Mouse (Mus musculus) hindbrain, embryonic 11.5 days (tissue): Measurements from ENCODE around the gene Ube2e3. TPM values are rescaled to one million over a fixed set of nuclear protein-coding genes. Genes with fewer than 3 reads are reported as not detected.

Experiments
- ATAC-seq: fragments of 200-750 bp; cut with Nextera tagmentation; 2 replicates; pipeline ENCODE4 v1.8.0; 2017; ENCODE audit warnings: mild to moderate bottlenecking, moderate TSS enrichment, moderate library complexity; ENCODE audit not compliant: low FRiP score
- DNase-seq: peaks from one replicate; pipeline ENCODE4 v3.0.0-alpha.2; 2015; ENCODE audit warnings: low spot score
- H3K27ac ChIP-seq: fragments of 300-500 bp; sonication (generic); 2 replicates; pipeline ENCODE4 v1.5.1; 2014; ENCODE audit warnings: mild to moderate bottlenecking, low read depth, low read length
- H3K27me3 ChIP-seq: fragments of 300-500 bp; sonication (generic); 2 replicates; pipeline ENCODE4 v1.6.1; 2014; ENCODE audit warnings: mild to moderate bottlenecking, low read length, moderate library complexity, mixed read lengths; ENCODE audit not compliant: control insufficient read depth, insufficient read depth
- H3K36me3 ChIP-seq: fragments of 300-500 bp; sonication (generic); 2 replicates; pipeline ENCODE4 v1.6.1; 2014; ENCODE audit warnings: mild to moderate bottlenecking, low read length, moderate library complexity, mixed read lengths; ENCODE audit not compliant: control insufficient read depth, insufficient read depth
- H3K4me1 ChIP-seq: fragments of 300-500 bp; sonication (generic); replicated peaks from 2 replicates; pipeline ENCODE4 v1.6.1; 2014; ENCODE audit warnings: low read length, mixed read lengths; ENCODE audit not compliant: control insufficient read depth, insufficient read depth
- H3K4me2 ChIP-seq: fragments of 300-500 bp; sonication (generic); replicated peaks from 2 replicates; pipeline ENCODE4 v1.6.1; 2014; ENCODE audit warnings: mild to moderate bottlenecking, low read depth, low read length
- H3K4me3 ChIP-seq: fragments of 300-500 bp; sonication (generic); 2 replicates; pipeline ENCODE4 v1.5.1; 2014; ENCODE audit warnings: low read depth, low read length
- H3K9ac ChIP-seq: fragments of 300-500 bp; sonication (generic); 2 replicates; pipeline ENCODE4 v1.6.1; 2014; ENCODE audit warnings: low read depth, low read length
- H3K9me3 ChIP-seq: fragments of 300-500 bp; sonication (generic); 2 replicates; pipeline ENCODE4 v1.6.1; 2016; ENCODE audit warnings: low read length; ENCODE audit not compliant: control insufficient read depth
- WGBS: fragments of 180-500 bp; shearing (Covaris S2); extraction: QIAGEN DNeasy Blood & Tissue Kit; methylation state at CpG from one replicate; pipeline ENCODE4 v1.1.7; 2014; 5-methylcytosine and 5-hydroxymethylcytosine counted together
- polyA plus RNA-seq: library from polyadenylated mRNA; unstranded; fragments of >200 nt; fragmentation: Nextera tagmentation; extraction: Ambion mirVana; gene quantifications from 2 replicates; pipeline ENCODE4 v1.2.1, GENCODE M21; 2014

The Ube2e3 gene
- polyA plus RNA-seq, 1 experiment from 2014 or later, result 291 TPM

DNA sequence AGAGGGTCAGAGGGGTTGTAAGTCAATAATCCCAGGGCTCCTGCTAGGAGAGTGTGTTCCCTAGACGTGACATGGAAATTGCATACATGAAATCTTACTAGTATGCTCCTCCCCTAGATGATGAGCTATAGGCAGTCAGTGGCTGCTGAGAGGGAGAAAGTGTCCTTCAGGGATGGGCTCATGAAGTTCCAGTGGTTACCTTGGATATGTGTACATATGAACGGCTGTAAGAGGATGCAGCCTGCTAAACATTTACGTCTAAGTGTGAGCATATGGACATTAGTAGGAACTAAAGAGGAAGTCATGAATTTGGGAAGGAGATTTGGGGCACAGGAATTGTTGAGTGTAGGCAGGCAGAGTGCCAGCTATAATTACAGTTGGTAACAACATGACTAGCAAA lies 38.0 kb downstream of the Ube2e3 start:
- no peak overlapping the region for H3K4me3 ChIP-seq
- WGBS, result 73% methylated on average over 3 of the region's 3 CpGs
- H3K9me3 ChIP-seq, result no peaks in the 10 kb centered on the region
- H3K27ac ChIP-seq, result no peak overlapping the region
- no peaks in the 10 kb centered on the region for H3K27me3 ChIP-seq
- no peak overlapping the region for H3K4me2 ChIP-seq
- no peak overlapping the region for H3K9ac ChIP-seq
- ATAC-seq (no peak), DNase-seq (no peak)
- H3K36me3 ChIP-seq, result no peaks in the 10 kb centered on the region
- no peaks in the 10 kb centered on the region for H3K4me1 ChIP-seq

DNA sequence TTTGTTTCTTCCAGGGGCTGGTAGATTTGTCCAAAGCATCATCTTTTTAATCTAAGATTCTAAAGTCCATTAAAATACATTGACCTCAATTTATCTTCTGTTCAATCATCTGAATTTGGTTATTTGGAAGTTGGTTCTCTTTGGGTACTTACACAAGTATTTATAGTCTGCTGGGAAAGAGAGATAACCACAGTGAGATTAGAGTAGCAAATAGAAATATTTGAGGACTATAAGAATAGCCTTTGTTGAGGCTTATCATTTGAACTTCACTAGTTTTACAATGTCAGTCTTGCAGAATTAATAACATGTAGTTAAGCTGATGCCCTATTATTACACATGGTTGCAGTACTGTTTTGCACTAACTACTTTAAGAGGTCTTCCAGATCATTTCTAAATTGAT lies 43.6 kb downstream of the Ube2e3 start:
- no peak for DNase-seq
- no peaks in the 10 kb centered on the region for H3K4me1 ChIP-seq
- no peaks in the 10 kb centered on the region for H3K27me3 ChIP-seq
- ATAC-seq, result no peak
- H3K9ac ChIP-seq, result no peak overlapping the region
- H3K4me3 ChIP-seq, result no peak overlapping the region
- no peaks in the 10 kb centered on the region for H3K36me3 ChIP-seq
- H3K4me2 ChIP-seq, result no peak overlapping the region
- no peak overlapping the region for H3K27ac ChIP-seq
- H3K9me3 ChIP-seq, result no peaks in the 10 kb centered on the region

DNA sequence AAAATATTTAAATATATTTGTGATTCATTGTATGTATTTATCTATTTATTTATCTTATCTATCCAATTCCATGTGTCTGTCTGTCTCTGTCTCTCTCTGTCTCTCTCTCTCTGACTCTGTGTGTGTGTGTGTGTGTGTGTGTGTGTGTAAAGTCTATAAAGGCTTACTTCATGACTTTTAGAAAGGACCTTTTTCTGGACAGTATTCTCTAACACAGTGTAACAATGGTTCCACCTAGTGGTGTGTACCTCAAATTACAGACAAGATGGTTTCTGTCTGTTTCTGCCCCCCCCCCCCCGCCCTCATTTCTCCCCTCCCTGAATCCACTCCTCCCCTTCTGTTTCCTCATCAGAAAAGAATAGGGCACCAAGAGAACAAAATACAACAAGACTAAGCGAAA lies 46.9 kb downstream of the Ube2e3 start:
- 100% methylated on average over 1 of the region's 2 CpGs for WGBS
- DNase-seq, result no peak
- Histone ChIP-seq H3K4me1 (no peaks in the 10 kb centered on the region), H3K4me2 (no peak overlapping the region), H3K9ac (no peak overlapping the region), H3K9me3 (no peaks in the 10 kb centered on the region), H3K4me3 (no peak overlapping the region), H3K36me3 (no peaks in the 10 kb centered on the region), H3K27ac (no peak overlapping the region), H3K27me3 (no peaks in the 10 kb centered on the region)
- ATAC-seq, result no peak

- ATAC-seq, result no peak
- no peak overlapping the region for H3K9ac ChIP-seq
- H3K4me3 ChIP-seq, result no peak overlapping the region
- no peak for DNase-seq
- no peaks in the 10 kb centered on the region for H3K4me1 ChIP-seq
- H3K27ac ChIP-seq, result no peak overlapping the region
- no peaks in the 10 kb centered on the region for H3K27me3 ChIP-seq
- WGBS, result 97% methylated on average over 6 of the region's 6 CpGs
- H3K4me2 ChIP-seq, result no peak overlapping the region
- H3K9me3 ChIP-seq, result no peaks in the 10 kb centered on the region
- no peaks in the 10 kb centered on the region; the same call in 1 of the 2 replicates for H3K36me3 ChIP-seq
These were observed 55.2 kb downstream of the Ube2e3 start for GRCm38 (mm10) chr2:78922980-78923674.

DNA sequence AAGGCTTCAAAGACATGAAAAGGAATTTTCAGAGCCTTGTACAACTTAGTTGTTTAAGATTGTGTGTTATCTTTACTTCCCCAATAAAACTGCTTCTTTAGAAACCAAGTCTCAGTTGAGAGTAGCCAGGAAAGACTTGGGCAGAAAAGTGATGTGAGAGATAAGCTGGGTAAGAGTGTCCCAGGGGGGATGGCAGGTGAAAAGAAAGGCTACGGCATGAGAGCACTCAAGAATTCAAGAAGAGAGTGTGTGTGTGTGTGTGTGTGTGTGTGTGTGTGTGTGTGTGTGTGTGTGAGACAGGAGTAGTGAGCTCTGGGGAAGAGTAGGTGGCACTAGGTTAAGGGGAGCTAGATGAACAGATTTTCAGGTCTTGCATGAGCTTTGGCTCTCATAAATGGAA lies 57.9 kb downstream of the Ube2e3 start:
- Histone ChIP-seq H3K4me1 (no peaks in the 10 kb centered on the region), H3K27me3 (no peaks in the 10 kb centered on the region), H3K4me3 (no peak overlapping the region), H3K36me3 (no peaks in the 10 kb centered on the region; the same call in 1 of the 2 replicates), H3K27ac (no peak overlapping the region), H3K4me2 (no peak overlapping the region), H3K9ac (no peak overlapping the region), H3K9me3 (no peaks in the 10 kb centered on the region)
- WGBS, result 75% methylated on average over 1 of the region's 1 CpGs
- DNase-seq (no peak), ATAC-seq (no peak)

- Histone ChIP-seq H3K4me2 (no peak overlapping the region), H3K27me3 (no peaks in the 10 kb centered on the region), H3K9me3 (no peaks in the 10 kb centered on the region), H3K9ac (no peak overlapping the region), H3K36me3 (no peaks in the 10 kb centered on the region; the same call in 1 of the 2 replicates), H3K4me3 (no peak overlapping the region), H3K4me1 (no peaks in the 10 kb centered on the region), H3K27ac (no peak overlapping the region)
- 94% methylated on average over 3 of the region's 3 CpGs for WGBS
- DNase-seq (no peak), ATAC-seq (no peak)
These were observed 59.7 kb downstream of the Ube2e3 start for GRCm38 (mm10) chr2:78927625-78928024.

DNA sequence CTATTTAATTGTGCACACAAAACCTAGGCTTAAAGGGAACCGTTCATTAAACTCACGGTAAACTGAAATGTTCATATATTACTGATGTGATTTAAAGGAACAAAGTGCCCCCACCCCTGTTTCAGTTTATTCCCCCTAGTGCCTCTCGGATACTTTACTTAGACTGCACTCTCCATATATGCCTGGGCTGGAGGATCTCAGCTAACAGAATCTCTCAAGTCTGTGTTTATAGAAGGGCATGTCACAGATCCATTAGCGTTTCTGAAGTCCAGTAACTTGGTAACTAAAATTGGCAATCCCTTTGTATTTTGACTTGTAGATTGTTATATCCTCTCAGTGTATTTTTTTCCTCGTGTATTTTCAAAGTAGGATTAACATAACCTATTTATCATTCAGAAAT lies 60.2 kb downstream of the Ube2e3 start:
- Histone ChIP-seq H3K9ac (no peak overlapping the region), H3K36me3 (no peaks in the 10 kb centered on the region; the same call in 1 of the 2 replicates), H3K4me2 (no peak overlapping the region), H3K27me3 (no peaks in the 10 kb centered on the region), H3K4me1 (no peaks in the 10 kb centered on the region), H3K9me3 (no peaks in the 10 kb centered on the region), H3K27ac (no peak overlapping the region), H3K4me3 (no peak overlapping the region)
- DNase-seq, result no peak
- WGBS, result 83% methylated on average over 5 of the region's 5 CpGs
- no peak for ATAC-seq

DNA sequence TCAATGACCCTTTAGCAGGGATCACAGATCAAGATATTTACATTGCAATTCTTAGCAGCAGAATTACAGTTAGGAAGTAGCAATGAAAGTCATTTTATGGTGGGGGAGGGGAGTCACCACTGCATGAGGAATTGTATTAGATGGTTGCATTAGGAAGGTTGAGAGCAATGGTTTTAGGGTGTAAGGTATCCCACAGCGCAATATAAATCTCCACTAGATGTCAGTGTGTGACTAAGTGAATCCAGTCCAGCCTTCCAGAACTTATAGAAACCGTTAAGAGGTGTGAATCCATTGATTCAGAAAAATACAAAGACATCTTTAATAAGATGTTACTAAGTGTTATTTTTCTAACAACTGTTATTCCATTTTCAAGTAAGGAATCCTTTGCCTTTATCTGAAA lies 63.4 kb downstream of the Ube2e3 start:
- H3K9me3 ChIP-seq, result no peaks in the 10 kb centered on the region
- H3K27me3 ChIP-seq, result no peaks in the 10 kb centered on the region
- H3K4me3 ChIP-seq, result no peak overlapping the region
- H3K9ac ChIP-seq, result no peak overlapping the region
- no peaks in the 10 kb centered on the region for H3K4me1 ChIP-seq
- no peak overlapping the region for H3K4me2 ChIP-seq
- WGBS, result 51% methylated on average over 2 of the region's 2 CpGs
- DNase-seq, result no peak
- no peak for ATAC-seq
- H3K36me3 ChIP-seq, result no peaks in the 10 kb centered on the region; the same call in 1 of the 2 replicates
- H3K27ac ChIP-seq, result no peak overlapping the region

- Histone ChIP-seq H3K4me2 (no peak overlapping the region), H3K36me3 (no peaks in the 10 kb centered on the region), H3K27me3 (no peaks in the 10 kb centered on the region), H3K4me3 (no peak overlapping the region), H3K9me3 (no peaks in the 10 kb centered on the region), H3K9ac (no peak overlapping the region), H3K27ac (no peak overlapping the region), H3K4me1 (no peaks in the 10 kb centered on the region)
- WGBS, result 58% methylated on average over 3 of the region's 3 CpGs
- ATAC-seq (no peak), DNase-seq (peak; percentile 15)
These were observed 91.5 kb downstream of the Ube2e3 start for GRCm38 (mm10) chr2:78959451-78959850.
